Mouse (Mus musculus) lung, embryonic 14.5 days (tissue): ENCODE data around the gene Abtb2. TPM values are rescaled to one million over a fixed set of nuclear protein-coding genes. Genes with fewer than 3 reads are reported as not detected.

Experiments
- ATAC-seq: fragments of 200-750 bp; cut with Nextera tagmentation; 2 replicates; pipeline ENCODE4 v1.8.0; 2017; ENCODE audit warnings: mild to moderate bottlenecking, moderate TSS enrichment, moderate library complexity; ENCODE audit not compliant: insufficient read depth
- DNase-seq: peaks from one replicate; pipeline ENCODE4 v3.0.0-alpha.2; 2015
- H3K27ac ChIP-seq: fragments of 300-500 bp; sonication (generic); 2 replicates; pipeline ENCODE4 v1.5.1; 2014; ENCODE audit warnings: low read depth, mild to moderate bottlenecking, moderate library complexity
- H3K27me3 ChIP-seq: fragments of 300-500 bp; sonication (generic); 2 replicates; pipeline ENCODE4 v1.6.1; 2014; ENCODE audit warnings: low read length, control low read depth; ENCODE audit not compliant: insufficient read depth
- H3K36me3 ChIP-seq: fragments of 300-500 bp; sonication (generic); 2 replicates; pipeline ENCODE4 v1.6.1; 2014; ENCODE audit warnings: control low read depth; ENCODE audit not compliant: insufficient read depth
- H3K4me1 ChIP-seq: fragments of 300-500 bp; sonication (generic); 2 replicates; pipeline ENCODE4 v1.6.1; 2014; ENCODE audit warnings: antibody characterized with exemption, control low read depth; ENCODE audit not compliant: insufficient read depth
- H3K4me2 ChIP-seq: fragments of 300-500 bp; sonication (generic); 2 replicates; pipeline ENCODE4 v1.6.1; 2014; ENCODE audit warnings: mild to moderate bottlenecking
- H3K4me3 ChIP-seq: fragments of 300-500 bp; sonication (generic); 2 replicates; pipeline ENCODE4 v1.5.1; 2014; ENCODE audit warnings: low read depth, low read length
- H3K9ac ChIP-seq: fragments of 300-500 bp; sonication (generic); 2 replicates; pipeline ENCODE4 v1.6.1; 2014
- H3K9me3 ChIP-seq: fragments of 300-500 bp; sonication (generic); 2 replicates; pipeline ENCODE4 v1.6.1; 2016; ENCODE audit warnings: low read depth, low read length, control low read depth
- CTCF ChIP-seq: IDR thresholded peaks from 2 replicates; pipeline ENCODE4 v1.5.1; 2016; ENCODE audit warnings: antibody characterized with exemption, low read depth
- WGBS: fragments of 180-500 bp; shearing (Covaris S2); extraction: QIAGEN DNeasy Blood & Tissue Kit; methylation state at CpG from one replicate; pipeline ENCODE4 v1.1.7; 2014; 5-methylcytosine and 5-hydroxymethylcytosine counted together
- polyA plus RNA-seq: library from polyadenylated mRNA; unstranded; fragments of >200 nt; fragmentation: Nextera tagmentation; extraction: Ambion mirVana; gene quantifications from 2 replicates; pipeline ENCODE4 v1.2.1, GENCODE M21; 2014

Abtb2 gene
- polyA plus RNA-seq, 1 experiment from 2014 or later, result 8.0 TPM

- WGBS, result 45% methylated on average over 3 of the region's 3 CpGs
- DNase-seq, result peak; percentile 71
Measured at GRCm38 (mm10) chr2:103696177-103696576, 130.1 kb downstream of the Abtb2 start.

GRCm38 (mm10) chr2:103700514-103700913 is 134.4 kb downstream of the Abtb2 start:
- H3K27me3 ChIP-seq, result no peaks in the 10 kb centered on the region
- H3K27ac ChIP-seq, result no peak overlapping the region
- WGBS, result 80% methylated on average over 12 of the region's 12 CpGs
- H3K9ac ChIP-seq, result no peak overlapping the region
- peak; percentile 53 for TF ChIP-seq CTCF
- DNase-seq, result no peak
- H3K4me3 ChIP-seq, result no peak overlapping the region
- H3K9me3 ChIP-seq, result no peaks in the 10 kb centered on the region
- no peaks in the 10 kb centered on the region for H3K4me1 ChIP-seq
- 0 out of 2 replicates have a peak, but pooled peaks cover 5% of the 10 kb centered on the region for H3K36me3 ChIP-seq
- no peak overlapping the region for H3K4me2 ChIP-seq
- ATAC-seq, result no peak

More at GRCm38 (mm10) chr2:103696177-103696576, 130.1 kb downstream of the Abtb2 start:
- H3K4me1 ChIP-seq, result no peaks in the 10 kb centered on the region
- no peaks in the 10 kb centered on the region for H3K9me3 ChIP-seq
- no peak overlapping the region for H3K9ac ChIP-seq
- no peaks in the 10 kb centered on the region for H3K27me3 ChIP-seq
- no peaks in the 10 kb centered on the region for H3K36me3 ChIP-seq
- no peak overlapping the region for H3K27ac ChIP-seq
- peak; percentile 61; the same call in 1 of the 2 replicates for ATAC-seq
- no peak overlapping the region for H3K4me3 ChIP-seq
- no peak overlapping the region for H3K4me2 ChIP-seq
- TF ChIP-seq CTCF, result no peak

- TF ChIP-seq CTCF, result no peak
- Histone ChIP-seq H3K4me1 (peaks cover 9% of the 10 kb centered on the region; the same call in 1 of the 2 replicates), H3K9ac (no peak overlapping the region), H3K9me3 (no peaks in the 10 kb centered on the region), H3K27me3 (no peaks in the 10 kb centered on the region), H3K27ac (no peak overlapping the region), H3K4me2 (no peak overlapping the region), H3K36me3 (0 out of 2 replicates have a peak, but pooled peaks cover 9% of the 10 kb centered on the region), H3K4me3 (no peak overlapping the region)
- ATAC-seq (no peak), DNase-seq (no peak)
- 76% methylated on average over 10 of the region's 10 CpGs for WGBS
Measured at GRCm38 (mm10) chr2:103703336-103703735, 137.2 kb downstream of the Abtb2 start.

- H3K4me1 ChIP-seq, result peaks cover 9% of the 10 kb centered on the region; the same call in 1 of the 2 replicates
- no peak for DNase-seq
- ATAC-seq, result no peak
- no peak overlapping the region for H3K4me2 ChIP-seq
- TF ChIP-seq CTCF, result no peak
- 37% methylated on average over 4 of the region's 4 CpGs for WGBS
- 0 out of 2 replicates have a peak, but pooled peaks cover 14% of the 10 kb centered on the region for H3K36me3 ChIP-seq
- H3K27me3 ChIP-seq, result 0 out of 2 replicates have a peak, but pooled peaks cover 4% of the 10 kb centered on the region
- H3K9me3 ChIP-seq, result no peaks in the 10 kb centered on the region
- H3K4me3 ChIP-seq, result no peak overlapping the region
- H3K27ac ChIP-seq, result no peak overlapping the region
- H3K9ac ChIP-seq, result no peak overlapping the region
Measured at GRCm38 (mm10) chr2:103703865-103704264, 137.8 kb downstream of the Abtb2 start.

- Histone ChIP-seq H3K4me3 (no peak overlapping the region), H3K27me3 (0 out of 2 replicates have a peak, but pooled peaks cover 4% of the 10 kb centered on the region), H3K27ac (no peak overlapping the region), H3K9ac (no peak overlapping the region), H3K36me3 (0 out of 2 replicates have a peak, but pooled peaks cover 19% of the 10 kb centered on the region), H3K4me1 (peaks cover 9% of the 10 kb centered on the region; the same call in 1 of the 2 replicates), H3K4me2 (no peak overlapping the region), H3K9me3 (no peaks in the 10 kb centered on the region)
- TF ChIP-seq CTCF, result no peak
- no peak for ATAC-seq
- no peak for DNase-seq
- 83% methylated on average over 4 of the region's 4 CpGs for WGBS
Measured at GRCm38 (mm10) chr2:103705826-103706225, 139.7 kb downstream of the Abtb2 start.

- 30% methylated on average over 11 of the region's 11 CpGs for WGBS
- H3K4me2 ChIP-seq, result no peak overlapping the region
- peak; percentile 83 for DNase-seq
- H3K27ac ChIP-seq, result no peak overlapping the region
- H3K4me1 ChIP-seq, result peaks cover 9% of the 10 kb centered on the region; the same call in 1 of the 2 replicates
- H3K4me3 ChIP-seq, result no peak overlapping the region
- peak; percentile 35 for ATAC-seq
- TF ChIP-seq CTCF, result no peak
- no peaks in the 10 kb centered on the region for H3K9me3 ChIP-seq
- H3K36me3 ChIP-seq, result 0 out of 2 replicates have a peak, but pooled peaks cover 19% of the 10 kb centered on the region
- 0 out of 2 replicates have a peak, but pooled peaks cover 4% of the 10 kb centered on the region for H3K27me3 ChIP-seq
- no peak overlapping the region for H3K9ac ChIP-seq
Measured at GRCm38 (mm10) chr2:103706226-103706625, 140.1 kb downstream of the Abtb2 start.

- Histone ChIP-seq H3K9ac (no peak overlapping the region), H3K4me2 (no peak overlapping the region), H3K4me1 (peaks cover 12% of the 10 kb centered on the region; the same call in 1 of the 2 replicates), H3K27ac (no peak overlapping the region), H3K4me3 (no peak overlapping the region), H3K9me3 (no peaks in the 10 kb centered on the region), H3K27me3 (0 out of 2 replicates have a peak, but pooled peaks cover 4% of the 10 kb centered on the region), H3K36me3 (0 out of 2 replicates have a peak, but pooled peaks cover 22% of the 10 kb centered on the region)
- TF ChIP-seq CTCF, result no peak
- DNase-seq (no peak), ATAC-seq (no peak)
- WGBS, result 66% methylated on average over 6 of the region's 6 CpGs
Measured at GRCm38 (mm10) chr2:103707056-103707776, 141.1 kb downstream of the Abtb2 start.
